Mouse (Mus musculus) erythroblast, embryonic 14.5 days (primary cell): Measurements from ENCODE around the gene Flvcr2. TPM values are rescaled to one million over a fixed set of nuclear protein-coding genes. Genes with fewer than 3 reads are reported as not detected.

ENCODE experiments used
- H3K27me3 ChIP-seq: 2 replicates; pipeline ENCODE4 v1.6.1; 2012; ENCODE audit warnings: inconsistent platforms; ENCODE audit not compliant: control insufficient read depth
- H3K36me3 ChIP-seq: 2 replicates; pipeline ENCODE4 v1.6.1; 2012; ENCODE audit warnings: mild to moderate bottlenecking, inconsistent platforms; ENCODE audit not compliant: control insufficient read depth
- H3K4me1 ChIP-seq: 2 replicates; pipeline ENCODE4 v1.6.1; 2012; ENCODE audit warnings: inconsistent platforms; ENCODE audit not compliant: control insufficient read depth
- H3K4me3 ChIP-seq: replicated peaks from 2 replicates; pipeline ENCODE3; 2012; ENCODE audit warnings: moderate library complexity, mild to moderate bottlenecking, inconsistent platforms
- H3K9me3 ChIP-seq: 2 replicates; pipeline ENCODE4 v1.6.1; 2012; ENCODE audit warnings: low read length, inconsistent platforms, mixed read lengths; ENCODE audit not compliant: control insufficient read depth
- GATA1 ChIP-seq: IDR thresholded peaks from 2 replicates; pipeline ENCODE4 v1.6.1; 2012; ENCODE audit warnings: low read length, inconsistent platforms, mixed read lengths
- TAL1 ChIP-seq: IDR thresholded peaks from 3 replicates; pipeline ENCODE4 v1.6.1; 2012; ENCODE audit warnings: low read length, inconsistent platforms, mixed read lengths
- polyA plus RNA-seq: library from polyadenylated mRNA; stranded (reverse); fragments of >175 nt; gene quantifications from 2 replicates; pipeline ENCODE4 v1.2.3, GENCODE M21; 2012

The Flvcr2 gene
- polyA plus RNA-seq, 1 experiment = not detected

GRCm38 (mm10) chr12:85830691-85831090, 84.4 kb downstream of the Flvcr2 start:
- Histone ChIP-seq H3K9me3 (no peaks in the 10 kb centered on the region), H3K4me3 (no peak overlapping the region), H3K36me3 (peaks cover 76% of the 10 kb centered on the region), H3K27me3 (no peaks in the 10 kb centered on the region), H3K4me1 (peaks cover 17% of the 10 kb centered on the region)
- TF ChIP-seq GATA1 = no peak
- TF ChIP-seq TAL1 = no peak

GRCm38 (mm10) chr12:85834543-85834942, 88.2 kb downstream of the Flvcr2 start:
- TF ChIP-seq TAL1 = no peak
- no peak for TF ChIP-seq GATA1
- peaks cover 63% of the 10 kb centered on the region for H3K36me3 ChIP-seq

GRCm38 (mm10) chr12:85837765-85838164, 91.4 kb downstream of the Flvcr2 start:
- TF ChIP-seq TAL1 = no peak
- no peak for TF ChIP-seq GATA1
- Histone ChIP-seq H3K9me3 (no peaks in the 10 kb centered on the region), H3K27me3 (no peaks in the 10 kb centered on the region), H3K4me3 (no peak overlapping the region), H3K36me3 (peaks cover 59% of the 10 kb centered on the region), H3K4me1 (no peaks in the 10 kb centered on the region)

More at GRCm38 (mm10) chr12:85834543-85834942, 88.2 kb downstream of the Flvcr2 start:
- Histone ChIP-seq H3K9me3 (no peaks in the 10 kb centered on the region), H3K4me1 (no peaks in the 10 kb centered on the region), H3K4me3 (no peak overlapping the region), H3K27me3 (no peaks in the 10 kb centered on the region)

DNA sequence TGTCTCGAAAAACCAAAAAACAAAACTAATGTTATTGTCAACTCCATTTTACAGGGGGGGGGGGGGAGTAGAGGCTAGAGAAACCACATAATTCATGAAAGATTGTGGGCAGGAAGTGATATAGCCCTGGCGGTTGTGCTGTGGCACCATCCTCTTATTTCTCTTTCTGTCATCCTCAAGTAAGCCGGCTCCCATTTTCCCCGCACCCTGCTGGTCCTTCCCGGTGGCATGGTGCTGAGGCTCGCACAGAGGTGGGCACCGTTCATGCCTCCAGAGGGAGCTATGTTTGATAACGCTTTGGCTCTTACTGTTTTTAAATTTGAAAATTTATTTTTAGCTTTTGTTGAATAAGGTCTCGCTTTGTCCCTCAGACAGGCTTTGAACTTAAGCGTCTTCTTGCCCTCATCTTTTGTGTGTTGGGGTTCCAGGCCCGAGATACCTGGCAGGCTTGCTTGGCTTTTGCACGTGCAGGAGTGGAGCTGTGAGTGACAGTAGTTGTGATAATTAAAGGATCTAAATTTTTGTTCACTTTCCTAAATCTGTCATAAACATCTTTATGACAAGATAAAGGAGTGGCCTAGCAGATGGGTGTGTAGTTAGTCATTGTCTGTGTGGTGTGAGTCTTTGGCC, 93.1 kb downstream of the Flvcr2 start:
- Histone ChIP-seq H3K27me3 (no peaks in the 10 kb centered on the region), H3K4me3 (no peak overlapping the region), H3K4me1 (no peaks in the 10 kb centered on the region), H3K9me3 (no peaks in the 10 kb centered on the region), H3K36me3 (peaks cover 60% of the 10 kb centered on the region)
- TF ChIP-seq GATA1 (no peak), TAL1 (no peak)

- peaks cover 69% of the 10 kb centered on the region for H3K36me3 ChIP-seq
Measured at GRCm38 (mm10) chr12:85848164-85848958, 102.0 kb downstream of the Flvcr2 start.

DNA sequence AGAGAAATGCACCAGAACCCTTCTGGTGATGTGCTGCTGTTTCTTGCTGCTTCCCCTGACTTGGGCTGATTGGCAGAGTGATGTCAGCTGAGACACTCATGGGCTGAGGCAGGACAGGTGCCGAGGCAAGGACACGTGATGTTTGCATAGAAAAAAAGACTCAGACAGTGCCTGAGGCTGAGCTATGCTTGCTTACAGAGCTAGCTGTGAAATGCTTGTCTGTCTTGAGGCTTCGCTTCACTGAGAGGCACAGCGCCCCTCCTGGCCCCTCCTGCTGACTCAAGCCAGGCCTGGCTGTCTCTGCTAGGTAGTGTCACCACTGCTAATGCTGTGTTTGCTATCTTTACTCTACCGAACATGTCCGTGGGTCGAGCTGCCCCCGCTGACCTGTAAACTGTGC, 104.3 kb downstream of the Flvcr2 start:
- Histone ChIP-seq H3K9me3 (no peaks in the 10 kb centered on the region), H3K36me3 (peaks cover 59% of the 10 kb centered on the region), H3K27me3 (no peaks in the 10 kb centered on the region), H3K4me3 (no peak overlapping the region), H3K4me1 (no peaks in the 10 kb centered on the region; the same call in 1 of the 2 replicates)
- TF ChIP-seq GATA1 (no peak), TAL1 (no peak)

More at GRCm38 (mm10) chr12:85848164-85848958, 102.0 kb downstream of the Flvcr2 start:
- H3K4me3 ChIP-seq = no peak overlapping the region
- H3K9me3 ChIP-seq = no peaks in the 10 kb centered on the region
- TF ChIP-seq GATA1 (no peak), TAL1 (no peak)
- H3K4me1 ChIP-seq = no peaks in the 10 kb centered on the region; the same call in 1 of the 2 replicates
- H3K27me3 ChIP-seq = no peaks in the 10 kb centered on the region

DNA sequence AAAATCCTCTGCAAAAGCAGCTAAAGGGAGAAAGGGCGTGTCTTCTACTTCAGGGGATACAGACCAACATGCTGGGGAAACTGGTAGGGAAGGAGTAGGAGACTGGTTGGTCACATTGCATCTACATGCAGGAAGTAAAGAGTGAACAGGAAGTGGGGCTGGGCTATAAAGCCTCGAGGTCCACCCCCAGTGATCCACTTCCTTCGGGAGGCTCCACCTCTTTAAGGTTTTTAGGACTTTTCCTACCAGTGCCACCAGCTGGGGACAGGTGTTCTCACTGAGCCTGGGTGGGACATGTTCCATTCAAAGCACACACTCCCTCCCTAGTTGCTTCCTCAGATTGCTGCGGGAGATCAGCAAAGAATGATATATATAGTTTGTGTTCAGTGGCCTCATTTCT, 107.5 kb downstream of the Flvcr2 start:
- peaks cover 56% of the 10 kb centered on the region for H3K36me3 ChIP-seq
- no peaks in the 10 kb centered on the region for H3K9me3 ChIP-seq
- no peaks in the 10 kb centered on the region for H3K27me3 ChIP-seq
- no peak overlapping the region for H3K4me3 ChIP-seq
- no peaks in the 10 kb centered on the region; the same call in 1 of the 2 replicates for H3K4me1 ChIP-seq
- TF ChIP-seq GATA1 = no peak
- TF ChIP-seq TAL1 = no peak

DNA sequence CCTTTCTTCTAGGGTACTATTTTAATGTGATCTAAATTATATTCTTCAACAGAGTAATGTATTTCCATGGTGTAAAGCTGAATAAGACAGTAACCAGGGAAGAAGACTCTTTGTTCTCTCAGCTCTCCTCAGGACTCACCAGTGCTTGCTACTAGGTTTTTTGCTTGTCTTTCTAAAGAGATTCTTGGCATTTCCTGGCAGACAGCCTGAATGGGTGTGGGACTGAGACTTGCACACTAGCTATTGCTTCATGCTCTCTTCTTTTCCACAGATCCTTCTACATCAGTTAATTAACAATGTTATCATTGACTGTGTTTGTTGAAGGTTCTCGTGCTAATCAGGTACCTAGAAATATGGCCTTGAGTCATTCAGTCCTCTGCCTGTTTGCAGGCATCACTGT, 107.9 kb downstream of the Flvcr2 start:
- H3K27me3 ChIP-seq = no peaks in the 10 kb centered on the region
- no peak overlapping the region for H3K4me3 ChIP-seq
- H3K36me3 ChIP-seq = peaks cover 54% of the 10 kb centered on the region
- H3K4me1 ChIP-seq = no peaks in the 10 kb centered on the region; the same call in 1 of the 2 replicates
- TF ChIP-seq TAL1 (no peak), GATA1 (no peak)
- no peaks in the 10 kb centered on the region for H3K9me3 ChIP-seq

- H3K36me3 ChIP-seq = peaks cover 44% of the 10 kb centered on the region
- no peak for TF ChIP-seq TAL1
- no peak for TF ChIP-seq GATA1
Measured at GRCm38 (mm10) chr12:85857300-85857699, 111.0 kb downstream of the Flvcr2 start.

More at GRCm38 (mm10) chr12:85857300-85857699, 111.0 kb downstream of the Flvcr2 start:
- no peaks in the 10 kb centered on the region for H3K27me3 ChIP-seq
- no peaks in the 10 kb centered on the region for H3K4me1 ChIP-seq
- H3K4me3 ChIP-seq = no peak overlapping the region
- H3K9me3 ChIP-seq = no peaks in the 10 kb centered on the region
